Mouse (Mus musculus) CH12.LX (cell line): ENCODE measurements at regions not wholly inside any gene's neighbourhood (a gene's known extent, or its start where the extent isn't known, plus 50 kb on each side); places are given as distances from the start of the nearest gene placed in this dataset.

ENCODE experiments used
- CTCF ChIP-seq, 2 experiments: IDR thresholded peaks in 1 of 2; conservative IDR thresholded peaks in 1 of 2; 2 replicates each; pipeline ENCODE4 v1.5.1; 2011 to 2012; ENCODE audit warnings: low read depth in 2 of 2, low read length in 2 of 2, improper control_type of control experiment in 1 of 2, inconsistent platforms in 1 of 2, mild to moderate bottlenecking in 1 of 2, moderate library complexity in 1 of 2
- EP300 ChIP-seq: IDR thresholded peaks from 2 replicates; pipeline ENCODE4 v1.6.1; 2011; ENCODE audit warnings: low read length, improper control_type of control experiment
- HCFC1 ChIP-seq: IDR thresholded peaks from 2 replicates; pipeline ENCODE4 v1.6.1; 2012; ENCODE audit warnings: low read depth, mild to moderate bottlenecking, inconsistent platforms, low read length, improper control_type of control experiment
- IRF4 ChIP-seq: IDR thresholded peaks from 2 replicates; pipeline ENCODE4 v1.6.1; 2014; ENCODE audit warnings: low read depth, mild to moderate bottlenecking, inconsistent platforms, low read length, improper control_type of control experiment
- JUND ChIP-seq: conservative IDR thresholded peaks from 2 replicates; pipeline ENCODE4 v1.6.1; 2011; ENCODE audit warnings: low read depth, low read length, improper control_type of control experiment
- MAX ChIP-seq: IDR thresholded peaks from 2 replicates; pipeline ENCODE4 v1.6.1; 2011; ENCODE audit warnings: low read length, improper control_type of control experiment
- TBP ChIP-seq: conservative IDR thresholded peaks from 2 replicates; pipeline ENCODE4 v1.6.1; 2011; ENCODE audit warnings: low read depth, low read length, improper control_type of control experiment
- TCF12 ChIP-seq: IDR thresholded peaks from 2 replicates; pipeline ENCODE4 v1.6.1; 2014; ENCODE audit warnings: low read depth, mild to moderate bottlenecking, inconsistent platforms, low read length, improper control_type of control experiment
- USF2 ChIP-seq: conservative IDR thresholded peaks from 2 replicates; pipeline ENCODE4 v1.6.1; 2011; ENCODE audit warnings: low read depth, low read length, improper control_type of control experiment
- ZKSCAN1 ChIP-seq: IDR thresholded peaks from 2 replicates; pipeline ENCODE4 v1.6.1; 2012; ENCODE audit warnings: low read depth, inconsistent platforms, low read length, improper control_type of control experiment, borderline replicate concordance
- ZNF384 ChIP-seq: IDR thresholded peaks from 2 replicates; pipeline ENCODE4 v1.6.1; 2012; ENCODE audit warnings: low read depth, low read length, improper control_type of control experiment, inconsistent platforms

DNA sequence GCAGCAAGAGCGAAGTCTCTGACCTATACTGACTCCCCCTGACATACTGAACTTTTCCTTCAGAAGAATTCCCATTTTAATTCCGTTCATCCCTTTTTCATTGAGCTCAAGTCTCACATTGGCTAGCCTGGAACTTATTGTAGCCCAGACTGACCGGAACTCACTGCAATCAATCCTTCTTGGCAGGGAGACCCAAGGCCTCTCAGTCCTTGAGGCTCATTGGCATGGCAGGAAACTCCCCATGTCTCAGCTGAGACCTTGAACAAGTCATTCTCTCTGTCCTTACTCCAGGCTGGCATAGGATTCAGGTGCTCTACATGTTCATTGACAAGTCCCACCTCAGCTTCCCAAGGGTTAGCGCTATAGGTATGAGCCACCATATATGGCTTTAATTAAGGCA is 345.9 kb downstream of the Gm21750 start:
- TF ChIP-seq CTCF (conservative IDR thresholded peaks at IDR 0.05 in 1 of 2, IDR thresholded peaks at IDR 0.05 in 1 of 2; ENCODE audit: low read depth in 2 of 2, low read length in 2 of 2) (no peak), EP300 (no peak), IRF4 (no peak), JUND (no peak), ZNF384 (no peak), HCFC1 (no peak), ZKSCAN1 (no peak), TCF12 (no peak), MAX (no peak), TBP (no peak), USF2 (no peak)
